Mouse (Mus musculus) testis, adult 10 weeks (tissue): ENCODE measurements around the gene Ptprz1. TPM values are rescaled to one million over a fixed set of nuclear protein-coding genes. Genes with fewer than 3 reads are reported as not detected.

Source experiments
- polyA plus RNA-seq: library from polyadenylated mRNA; stranded (reverse); fragments of 350-450 nt; fragmentation: Illumina TruSeq; extraction: RNeasy Lipid Tissue Mini Kit (QIAGEN cat#74804); gene quantifications from one replicate; pipeline ENCODE4 v1.2.3, GENCODE M21; 2014; ENCODE audit warnings: low read depth, low replicate concordance

Ptprz1 gene
- polyA plus RNA-seq: 0.06 TPM

DNA sequence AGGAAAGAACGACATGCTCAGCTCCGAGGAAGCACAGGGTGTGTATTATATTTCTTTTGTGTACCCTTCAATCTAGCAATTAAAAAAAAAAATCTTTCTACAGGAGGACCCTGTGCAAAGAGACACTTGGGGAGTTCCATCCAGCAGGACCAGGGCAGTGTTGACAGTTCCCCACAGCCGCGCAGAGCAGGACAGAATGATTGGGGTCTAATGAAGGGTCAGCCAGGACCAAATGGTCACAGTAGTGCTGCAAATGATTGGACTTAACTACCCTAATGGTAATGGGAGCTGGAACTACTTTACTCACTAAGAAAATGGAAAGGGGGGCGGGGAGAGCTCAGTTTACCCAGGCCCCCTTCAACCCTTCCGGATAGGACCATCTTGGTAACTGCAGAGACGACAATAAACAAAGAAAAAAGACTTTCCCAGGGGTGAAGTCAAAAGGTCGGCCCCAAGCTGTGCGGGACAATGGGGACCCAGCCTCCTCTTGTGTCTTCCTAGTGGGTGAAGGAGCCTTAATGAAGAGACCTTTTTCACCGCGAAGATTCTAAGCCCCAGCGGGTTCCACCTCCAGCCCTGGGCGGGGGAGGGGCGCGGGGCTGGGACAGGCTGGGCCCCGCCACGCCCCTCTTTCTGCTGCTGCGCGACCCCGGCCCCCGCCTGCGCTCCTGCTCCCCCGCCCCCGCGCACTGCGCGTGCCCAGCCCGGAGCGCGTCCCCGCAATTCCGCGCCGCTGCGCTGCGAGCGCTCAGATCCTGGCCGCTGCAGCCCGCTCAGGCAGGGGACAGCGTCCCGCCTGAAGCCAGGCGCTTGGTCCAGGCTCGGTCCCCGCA is at the start of gene Ptprz1:
Gene Ptprz1 (plus strand): TSS at position 722 of the 833 bp plus-strand sequence.

